Mouse (Mus musculus): ENCODE measurements around the gene Sod3. TPM values are rescaled to one million over a fixed set of nuclear protein-coding genes. Genes with fewer than 3 reads are reported as not detected.

Sod3 gene
- polyA plus RNA-seq, 1 experiment = 19.6 TPM

DNA sequence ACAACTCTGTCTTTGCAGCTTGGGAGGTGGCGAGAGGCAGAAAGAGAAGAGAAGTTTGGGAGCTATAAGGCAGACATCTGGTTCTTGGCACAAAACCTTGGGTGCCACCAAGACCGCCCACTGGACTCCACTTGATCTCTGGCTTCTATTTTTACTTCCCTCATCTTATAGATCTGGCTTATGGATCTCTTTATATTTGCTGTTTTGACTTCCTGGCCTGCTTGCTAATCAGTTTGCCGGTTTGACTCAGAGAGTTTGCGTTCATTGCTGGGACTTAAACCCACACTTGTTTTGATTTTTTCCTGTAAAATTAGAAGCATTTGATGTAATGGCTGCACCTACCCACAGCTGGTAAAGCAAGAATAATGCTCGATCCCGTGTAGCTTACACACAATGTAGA lies 7.3 kb downstream of the Sod3 start:
- TF ChIP-seq POLR2A (IDR thresholded peaks at IDR 0.05; ENCODE audit: low read depth, low read length) = no peak
- TF ChIP-seq CTCF (IDR thresholded peaks at IDR 0.05; ENCODE audit: extremely low read depth, insufficient read length, insufficient replicate concordance, low read depth, low read length) = no peak
- 88% methylated on average over 6 of the region's 6 CpGs for WGBS
- no peak overlapping the region for H3K27ac ChIP-seq (ENCODE audit: insufficient read depth, low read depth, low read length)
- H3K27me3 ChIP-seq (ENCODE audit: control insufficient read depth, insufficient read depth, low read length) = peaks cover 4% of the 10 kb centered on the region; the same call in 1 of the 2 replicates
- no peak overlapping the region for H3K4me3 ChIP-seq (ENCODE audit: low read depth, low read length)
- H3K4me1 ChIP-seq (ENCODE audit: control insufficient read depth, insufficient read depth, insufficient read length, low read length) = peaks cover 3% of the 10 kb centered on the region; the same call in 1 of the 2 replicates
- H3K36me3 ChIP-seq (ENCODE audit: control insufficient read depth, insufficient read depth, low read length) = no peaks in the 10 kb centered on the region

DNA sequence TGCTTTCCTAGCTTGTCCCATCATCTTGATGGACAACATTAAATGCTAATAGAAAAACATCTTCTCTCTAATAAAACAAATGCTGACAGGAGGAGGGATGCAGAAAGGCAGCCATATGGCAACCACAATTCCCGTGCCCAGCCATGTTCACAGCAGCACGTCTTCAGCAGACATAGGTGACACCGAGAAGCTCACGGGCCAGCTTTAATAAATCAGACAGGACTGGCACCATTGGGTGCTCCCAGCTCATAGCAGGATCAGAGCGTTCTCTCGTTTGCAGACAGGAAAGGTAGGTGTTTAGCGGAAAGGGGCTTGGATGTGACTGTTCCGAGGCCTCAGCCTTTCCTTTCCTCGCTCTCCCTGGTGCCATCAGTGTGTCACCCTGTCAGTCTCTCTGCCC lies 12.3 kb downstream of the Sod3 start:
- WGBS = 91% methylated on average over 9 of the region's 9 CpGs
- Histone ChIP-seq H3K36me3 (ENCODE audit: control insufficient read depth, insufficient read depth, low read length) (no peaks in the 10 kb centered on the region), H3K27ac (ENCODE audit: insufficient read depth, low read depth, low read length) (no peak overlapping the region), H3K4me3 (ENCODE audit: low read depth, low read length) (no peak overlapping the region), H3K27me3 (ENCODE audit: control insufficient read depth, insufficient read depth, low read length) (no peaks in the 10 kb centered on the region), H3K4me1 (ENCODE audit: control insufficient read depth, insufficient read depth, insufficient read length, low read length) (no peaks in the 10 kb centered on the region)
- TF ChIP-seq POLR2A (IDR thresholded peaks at IDR 0.05; ENCODE audit: low read depth, low read length) = no peak
- no peak for TF ChIP-seq CTCF (IDR thresholded peaks at IDR 0.05; ENCODE audit: extremely low read depth, insufficient read length, insufficient replicate concordance, low read depth, low read length)

DNA sequence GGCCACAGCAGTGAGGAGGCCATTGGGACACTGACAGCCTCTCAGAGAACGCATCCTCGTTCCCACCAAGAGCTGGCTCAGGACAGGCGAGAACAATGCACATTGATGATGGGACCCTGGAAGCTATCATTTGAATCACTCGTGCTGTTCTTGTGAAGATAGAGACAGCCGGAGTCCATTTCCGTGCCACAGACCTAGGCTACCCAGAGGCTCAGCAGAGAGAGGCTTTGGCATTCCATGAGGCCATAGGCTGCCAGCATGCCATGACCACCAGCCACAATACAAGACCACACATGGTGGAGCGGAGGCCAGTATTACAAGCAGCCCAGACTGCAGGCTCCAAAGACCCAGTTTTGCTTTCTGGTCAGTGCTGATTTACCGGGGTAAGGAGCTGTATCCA lies 19.2 kb downstream of the Sod3 start:
- Histone ChIP-seq H3K27ac (ENCODE audit: insufficient read depth, low read depth, low read length) (no peak overlapping the region), H3K36me3 (ENCODE audit: control insufficient read depth, insufficient read depth, low read length) (no peaks in the 10 kb centered on the region), H3K4me1 (ENCODE audit: control insufficient read depth, insufficient read depth, insufficient read length, low read length) (no peaks in the 10 kb centered on the region), H3K4me3 (ENCODE audit: low read depth, low read length) (no peak overlapping the region), H3K27me3 (ENCODE audit: control insufficient read depth, insufficient read depth, low read length) (no peaks in the 10 kb centered on the region)
- 91% methylated on average over 8 of the region's 8 CpGs for WGBS
- TF ChIP-seq CTCF (IDR thresholded peaks at IDR 0.05; ENCODE audit: extremely low read depth, insufficient read length, insufficient replicate concordance, low read depth, low read length) (no peak), POLR2A (IDR thresholded peaks at IDR 0.05; ENCODE audit: low read depth, low read length) (no peak)

DNA sequence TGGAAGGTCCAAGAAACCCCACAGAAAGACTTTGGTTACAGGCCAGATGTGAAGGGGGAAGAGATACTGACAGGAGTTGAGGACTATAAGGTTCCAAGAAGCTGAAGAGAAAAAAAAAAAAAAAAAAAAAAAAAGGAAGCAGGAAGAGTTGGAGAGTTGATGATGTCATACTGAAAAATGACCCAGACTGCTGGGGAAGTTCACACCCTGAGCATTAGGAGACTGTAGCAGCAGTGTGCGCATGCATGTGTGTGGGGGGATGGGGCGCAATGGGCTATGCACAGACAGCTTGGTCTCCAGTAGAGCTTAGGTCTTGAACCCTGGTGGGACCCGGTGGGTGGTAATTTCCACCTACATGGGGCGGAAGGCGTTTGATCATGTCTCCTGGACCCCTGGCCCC lies 20.2 kb downstream of the Sod3 start:
- Histone ChIP-seq H3K36me3 (ENCODE audit: control insufficient read depth, insufficient read depth, low read length) (no peaks in the 10 kb centered on the region), H3K4me1 (ENCODE audit: control insufficient read depth, insufficient read depth, insufficient read length, low read length) (no peaks in the 10 kb centered on the region), H3K4me3 (ENCODE audit: low read depth, low read length) (no peak overlapping the region), H3K27me3 (ENCODE audit: control insufficient read depth, insufficient read depth, low read length) (no peaks in the 10 kb centered on the region), H3K27ac (ENCODE audit: insufficient read depth, low read depth, low read length) (no peak overlapping the region)
- no peak for TF ChIP-seq POLR2A (IDR thresholded peaks at IDR 0.05; ENCODE audit: low read depth, low read length)
- no peak for TF ChIP-seq CTCF (IDR thresholded peaks at IDR 0.05; ENCODE audit: extremely low read depth, insufficient read length, insufficient replicate concordance, low read depth, low read length)
- WGBS = 89% methylated on average over 5 of the region's 5 CpGs

DNA sequence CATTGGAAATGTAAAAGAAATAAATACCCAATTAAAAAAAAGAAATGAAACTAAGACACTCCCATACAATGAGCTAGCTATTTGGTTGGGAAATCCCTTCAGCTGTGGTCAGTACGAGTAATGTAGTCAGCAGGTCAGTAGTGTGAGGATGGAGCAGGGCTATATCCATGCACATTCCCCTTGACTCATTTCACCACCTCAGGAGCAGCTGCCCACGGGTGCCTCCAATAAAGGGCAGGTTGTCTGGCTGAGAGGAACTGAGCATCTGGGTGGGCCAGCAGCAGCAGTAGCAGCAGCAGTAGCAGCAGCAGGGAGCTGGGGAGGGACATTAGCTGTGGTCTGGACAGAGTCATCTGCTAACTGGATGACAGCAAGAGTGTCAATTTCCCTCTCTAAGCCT lies 22.4 kb downstream of the Sod3 start:
- Histone ChIP-seq H3K27me3 (ENCODE audit: control insufficient read depth, insufficient read depth, low read length) (no peaks in the 10 kb centered on the region), H3K27ac (ENCODE audit: insufficient read depth, low read depth, low read length) (no peak overlapping the region), H3K4me1 (ENCODE audit: control insufficient read depth, insufficient read depth, insufficient read length, low read length) (no peaks in the 10 kb centered on the region), H3K4me3 (ENCODE audit: low read depth, low read length) (no peak overlapping the region), H3K36me3 (ENCODE audit: control insufficient read depth, insufficient read depth, low read length) (no peaks in the 10 kb centered on the region)
- no peak for TF ChIP-seq POLR2A (IDR thresholded peaks at IDR 0.05; ENCODE audit: low read depth, low read length)
- TF ChIP-seq CTCF (IDR thresholded peaks at IDR 0.05; ENCODE audit: extremely low read depth, insufficient read length, insufficient replicate concordance, low read depth, low read length) = no peak
- 72% methylated on average over 2 of the region's 2 CpGs for WGBS

DNA sequence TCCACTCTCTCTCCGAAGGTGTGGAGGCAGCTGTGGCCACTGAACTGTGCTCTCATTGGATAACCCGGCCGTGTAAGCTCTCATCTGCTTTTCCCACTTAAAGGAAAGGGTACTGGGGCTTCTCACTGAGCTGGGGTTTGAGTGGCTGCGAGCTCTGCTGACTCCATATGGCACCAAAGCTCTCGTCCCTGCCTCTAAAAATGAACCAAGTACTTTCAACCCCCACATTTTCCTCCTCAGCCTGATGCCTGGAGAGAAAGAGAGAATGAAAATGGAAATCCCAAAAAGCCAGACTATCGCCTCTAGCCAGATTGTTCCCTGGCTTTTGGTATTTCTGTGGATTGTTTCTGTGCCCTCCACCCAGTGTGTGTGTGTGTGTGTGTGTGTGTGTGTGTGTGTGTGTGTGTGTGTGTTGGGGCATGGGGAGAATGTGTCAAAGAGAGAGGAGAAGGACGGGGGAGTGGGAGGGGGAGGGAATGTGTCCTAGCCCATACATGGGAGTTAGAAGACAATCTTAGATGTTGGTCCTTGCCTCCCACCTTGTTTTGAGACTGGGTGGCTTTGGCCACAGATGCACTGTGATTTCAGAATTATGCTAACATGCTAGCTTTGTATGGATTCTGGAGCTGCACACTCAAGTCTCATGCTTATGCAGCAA lies 24.6 kb downstream of the Sod3 start:
- WGBS = 83% methylated on average over 7 of the region's 7 CpGs
- no peak overlapping the region for H3K4me3 ChIP-seq (ENCODE audit: low read depth, low read length)
- H3K27ac ChIP-seq (ENCODE audit: insufficient read depth, low read depth, low read length) = no peak overlapping the region
- TF ChIP-seq POLR2A (IDR thresholded peaks at IDR 0.05; ENCODE audit: low read depth, low read length) (no peak), CTCF (IDR thresholded peaks at IDR 0.05; ENCODE audit: extremely low read depth, insufficient read length, insufficient replicate concordance, low read depth, low read length) (no peak)
- no peaks in the 10 kb centered on the region for H3K4me1 ChIP-seq (ENCODE audit: control insufficient read depth, insufficient read depth, insufficient read length, low read length)
- no peaks in the 10 kb centered on the region for H3K27me3 ChIP-seq (ENCODE audit: control insufficient read depth, insufficient read depth, low read length)
- H3K36me3 ChIP-seq (ENCODE audit: control insufficient read depth, insufficient read depth, low read length) = no peaks in the 10 kb centered on the region

DNA sequence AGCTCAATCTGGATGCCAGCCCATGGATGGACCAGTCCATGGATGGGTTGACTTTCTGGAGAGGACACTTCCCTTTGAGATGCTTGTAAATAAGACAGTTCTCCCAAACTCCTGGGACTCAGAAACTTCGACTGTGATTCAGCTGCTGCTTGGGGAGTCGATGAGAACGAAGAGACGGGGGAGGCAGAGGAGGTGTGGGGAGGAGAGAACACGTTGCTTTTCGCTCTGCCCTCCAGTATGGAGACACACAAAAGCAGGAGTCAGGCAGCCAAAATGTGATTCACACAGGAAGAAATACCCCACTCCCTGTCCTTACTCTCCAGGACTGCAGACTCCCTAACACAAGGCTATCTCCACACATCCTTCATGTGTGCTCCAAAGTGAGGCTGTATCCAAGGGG lies 26.8 kb downstream of the Sod3 start:
- H3K4me3 ChIP-seq (ENCODE audit: low read depth, low read length) = no peak overlapping the region
- TF ChIP-seq POLR2A (IDR thresholded peaks at IDR 0.05; ENCODE audit: low read depth, low read length) (no peak), CTCF (IDR thresholded peaks at IDR 0.05; ENCODE audit: extremely low read depth, insufficient read length, insufficient replicate concordance, low read depth, low read length) (no peak)
- no peaks in the 10 kb centered on the region for H3K36me3 ChIP-seq (ENCODE audit: control insufficient read depth, insufficient read depth, low read length)
- no peaks in the 10 kb centered on the region for H3K4me1 ChIP-seq (ENCODE audit: control insufficient read depth, insufficient read depth, insufficient read length, low read length)
- WGBS = 91% methylated on average over 6 of the region's 6 CpGs
- no peak overlapping the region for H3K27ac ChIP-seq (ENCODE audit: insufficient read depth, low read depth, low read length)
- no peaks in the 10 kb centered on the region for H3K27me3 ChIP-seq (ENCODE audit: control insufficient read depth, insufficient read depth, low read length)
